Mouse (Mus musculus): Measurements from ENCODE around the gene Zic3. TPM values are rescaled to one million over a fixed set of nuclear protein-coding genes. Genes with fewer than 3 reads are reported as not detected.
A peak's percentile ranks its signal among the peaks of the same experiment; 100 is the strongest.

The Zic3 gene
- total and polyA plus RNA-seq, 2 experiments from 2014 or later = 13.3 to 16.6 TPM

DNA sequence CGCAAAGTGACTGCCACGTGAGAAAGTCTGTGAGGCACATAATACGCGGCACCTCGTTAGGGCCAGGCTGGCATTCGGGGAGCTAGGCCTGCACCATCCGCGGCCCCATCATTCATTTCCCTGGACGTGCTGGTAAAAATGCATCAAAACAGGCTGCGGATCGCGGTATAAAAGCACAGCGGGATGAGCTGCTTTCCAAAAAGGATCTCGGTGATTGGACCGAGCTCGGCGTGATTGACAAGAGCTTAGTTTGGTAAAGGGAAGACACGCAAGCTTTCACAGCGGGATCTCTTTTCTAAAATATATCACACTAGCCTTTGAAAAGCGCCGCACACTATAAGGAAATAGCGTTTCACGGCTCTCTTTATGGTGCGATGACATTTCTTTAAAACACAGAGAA is 3.8 kb upstream of the Zic3 start:
- H3K4me2 ChIP-seq (ENCODE audit: low read depth) = peak overlapping the region; percentile 30; the same call in 1 of the 2 replicates
- no peak overlapping the region for H3K9ac ChIP-seq
- H3K4me1 ChIP-seq (ENCODE audit: insufficient read depth) = no peaks in the 10 kb centered on the region
- no peaks in the 10 kb centered on the region; the same call in 1 of the 2 replicates for H3K27me3 ChIP-seq (ENCODE audit: insufficient read depth, low read length)
- DNase-seq (no peak), ATAC-seq (peak; percentile 47; the same call in 1 of the 2 replicates)
- H3K27ac ChIP-seq (ENCODE audit: low read depth, low read length) = no peak overlapping the region
- TF ChIP-seq CTCF (IDR thresholded peaks at IDR 0.05; ENCODE audit: low read depth) = no peak
- WGBS = 24% methylated on average over 24 of the region's 24 CpGs
- no peak overlapping the region; the same call in 1 of the 2 replicates for H3K4me3 ChIP-seq (ENCODE audit: low read depth, low read length)
- no peaks in the 10 kb centered on the region for H3K9me3 ChIP-seq (ENCODE audit: low read length)
- no peaks in the 10 kb centered on the region for H3K36me3 ChIP-seq (ENCODE audit: insufficient read depth)

DNA sequence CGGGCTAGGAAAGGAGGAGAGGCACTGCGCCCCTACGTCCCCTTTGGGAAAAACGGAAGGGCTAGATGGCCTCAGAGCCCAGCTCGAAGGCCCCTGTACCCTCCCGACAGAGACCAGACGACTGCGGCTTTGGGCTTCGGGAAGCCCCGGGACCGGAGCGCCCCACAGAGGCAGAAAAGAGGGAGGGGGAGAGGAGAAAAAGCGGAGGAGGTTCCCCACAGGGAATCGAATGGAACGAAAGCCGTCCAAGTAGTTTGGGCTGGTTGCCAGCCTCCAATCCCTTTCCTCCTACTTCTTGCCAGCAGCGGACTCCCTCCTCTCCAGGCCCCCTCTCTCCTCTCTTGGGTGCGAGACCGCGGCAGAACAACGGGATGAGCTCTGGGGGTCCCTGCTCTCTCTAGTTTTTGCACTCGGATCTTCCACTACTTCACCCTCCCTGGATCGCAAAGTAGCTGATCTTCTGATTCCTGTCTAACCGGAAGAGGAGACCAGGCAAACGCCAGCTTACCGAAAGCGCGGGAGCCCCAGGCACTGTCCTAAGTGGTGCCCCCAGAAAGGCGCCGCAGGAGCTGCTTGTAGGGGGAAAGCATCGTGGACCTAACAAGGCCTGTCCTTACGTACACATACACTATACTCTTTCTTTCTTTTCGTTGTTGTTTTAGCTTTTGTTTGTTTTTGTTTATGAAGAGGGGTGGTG is 3.1 kb upstream of the Zic3 start:
- Histone ChIP-seq H3K9me3 (ENCODE audit: low read length) (no peaks in the 10 kb centered on the region), H3K9ac (no peak overlapping the region), H3K4me2 (ENCODE audit: low read depth) (peak overlapping the region; percentile 30), H3K27ac (ENCODE audit: low read depth, low read length) (no peak overlapping the region), H3K27me3 (ENCODE audit: insufficient read depth, low read length) (no peaks in the 10 kb centered on the region; the same call in 1 of the 2 replicates), H3K4me1 (ENCODE audit: insufficient read depth) (no peaks in the 10 kb centered on the region), H3K36me3 (ENCODE audit: insufficient read depth) (no peaks in the 10 kb centered on the region), H3K4me3 (ENCODE audit: low read depth, low read length) (peak overlapping the region; percentile 7)
- peak; percentile 73 for ATAC-seq
- peak; percentile 57 for DNase-seq
- TF ChIP-seq CTCF (IDR thresholded peaks at IDR 0.05; ENCODE audit: low read depth) = no peak
- 23% methylated on average over 31 of the region's 33 CpGs for WGBS

DNA sequence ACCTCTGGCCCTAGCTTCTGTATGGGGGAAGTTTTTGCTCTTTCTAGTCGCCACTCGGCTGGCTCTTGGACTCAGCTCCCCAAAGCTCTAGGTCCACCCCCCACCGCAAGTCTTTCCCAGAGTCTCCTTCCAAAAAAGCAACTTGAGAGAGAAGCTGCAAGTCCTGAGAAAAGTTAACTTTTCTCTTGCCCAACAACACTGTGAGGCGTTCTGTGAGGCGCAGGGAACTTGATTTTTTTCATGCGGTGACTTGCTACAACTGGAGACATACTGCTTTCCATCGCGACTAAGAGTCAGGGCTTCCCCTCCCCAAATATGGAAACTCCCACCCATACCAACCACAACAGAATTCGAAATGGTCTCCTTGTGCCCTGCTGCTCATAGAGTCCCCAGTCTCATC is 5.1 kb downstream of the Zic3 start:
- Histone ChIP-seq H3K4me1 (ENCODE audit: insufficient read depth) (no peaks in the 10 kb centered on the region), H3K4me2 (ENCODE audit: low read depth) (no peak overlapping the region), H3K27me3 (ENCODE audit: insufficient read depth, low read length) (no peaks in the 10 kb centered on the region; the same call in none of the 2 replicates), H3K9ac (no peak overlapping the region), H3K4me3 (ENCODE audit: low read depth, low read length) (no peak overlapping the region), H3K27ac (ENCODE audit: low read depth, low read length) (no peak overlapping the region), H3K36me3 (ENCODE audit: insufficient read depth) (no peaks in the 10 kb centered on the region), H3K9me3 (ENCODE audit: low read length) (no peaks in the 10 kb centered on the region)
- no peak for ATAC-seq
- DNase-seq = no peak
- 32% methylated on average over 9 of the region's 9 CpGs for WGBS
- no peak for TF ChIP-seq CTCF (IDR thresholded peaks at IDR 0.05; ENCODE audit: low read depth)

DNA sequence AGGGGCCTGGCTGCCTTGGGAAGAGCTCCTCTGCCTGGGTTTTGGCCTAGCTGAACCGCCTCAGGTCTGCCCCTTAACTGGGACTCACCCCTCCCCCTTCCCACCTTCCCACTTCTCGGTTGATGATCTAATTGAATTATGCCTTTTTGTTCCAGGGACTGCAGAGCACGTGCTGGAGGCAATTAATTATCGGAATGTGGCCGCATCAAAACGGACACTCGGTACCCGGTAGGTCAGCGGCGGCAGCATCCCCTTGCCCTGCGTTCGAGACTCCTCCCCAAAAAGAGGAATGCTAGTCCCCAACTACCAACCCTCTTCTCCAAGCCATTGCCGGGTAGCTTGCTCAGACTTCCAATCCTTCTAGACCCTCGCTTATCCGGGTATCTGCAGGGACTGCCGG is 5.6 kb downstream of the Zic3 start:
- Histone ChIP-seq H3K9me3 (ENCODE audit: low read length) (no peaks in the 10 kb centered on the region), H3K4me1 (ENCODE audit: insufficient read depth) (no peaks in the 10 kb centered on the region), H3K36me3 (ENCODE audit: insufficient read depth) (no peaks in the 10 kb centered on the region), H3K4me2 (ENCODE audit: low read depth) (no peak overlapping the region), H3K9ac (no peak overlapping the region), H3K27me3 (ENCODE audit: insufficient read depth, low read length) (no peaks in the 10 kb centered on the region; the same call in none of the 2 replicates), H3K4me3 (ENCODE audit: low read depth, low read length) (no peak overlapping the region), H3K27ac (ENCODE audit: low read depth, low read length) (no peak overlapping the region)
- DNase-seq (no peak), ATAC-seq (no peak)
- WGBS = 24% methylated on average over 16 of the region's 16 CpGs
- no peak for TF ChIP-seq CTCF (IDR thresholded peaks at IDR 0.05; ENCODE audit: low read depth)

DNA sequence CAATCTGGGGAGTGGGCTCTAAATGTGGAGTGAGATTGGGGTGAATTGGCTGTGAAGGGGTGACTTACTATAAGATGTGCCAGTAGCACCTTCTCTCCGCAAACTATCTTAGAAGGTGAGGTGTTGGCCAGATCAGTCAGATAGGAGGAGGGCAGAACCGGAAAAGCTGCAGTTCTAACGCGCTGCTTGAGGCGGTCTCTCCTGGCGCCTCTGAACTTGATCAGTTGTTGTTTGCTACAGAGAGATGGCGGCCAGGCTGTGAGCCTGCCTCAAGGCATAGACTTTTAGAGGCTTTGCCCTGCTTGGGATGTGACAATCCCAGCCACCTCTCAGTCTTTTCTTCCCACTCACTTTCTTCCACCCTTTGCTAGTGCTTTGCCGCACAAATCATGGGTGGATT is 6.4 kb downstream of the Zic3 start:
- Histone ChIP-seq H3K27ac (ENCODE audit: low read depth, low read length) (no peak overlapping the region), H3K4me1 (ENCODE audit: insufficient read depth) (no peaks in the 10 kb centered on the region), H3K27me3 (ENCODE audit: insufficient read depth, low read length) (no peaks in the 10 kb centered on the region; the same call in none of the 2 replicates), H3K36me3 (ENCODE audit: insufficient read depth) (no peaks in the 10 kb centered on the region), H3K9ac (no peak overlapping the region), H3K4me3 (ENCODE audit: low read depth, low read length) (no peak overlapping the region), H3K9me3 (ENCODE audit: low read length) (no peaks in the 10 kb centered on the region), H3K4me2 (ENCODE audit: low read depth) (peak overlapping the region; percentile 17; the same call in 1 of the 2 replicates)
- no peak for DNase-seq
- 49% methylated on average over 8 of the region's 8 CpGs for WGBS
- ATAC-seq = no peak
- TF ChIP-seq CTCF (IDR thresholded peaks at IDR 0.05; ENCODE audit: low read depth) = no peak

DNA sequence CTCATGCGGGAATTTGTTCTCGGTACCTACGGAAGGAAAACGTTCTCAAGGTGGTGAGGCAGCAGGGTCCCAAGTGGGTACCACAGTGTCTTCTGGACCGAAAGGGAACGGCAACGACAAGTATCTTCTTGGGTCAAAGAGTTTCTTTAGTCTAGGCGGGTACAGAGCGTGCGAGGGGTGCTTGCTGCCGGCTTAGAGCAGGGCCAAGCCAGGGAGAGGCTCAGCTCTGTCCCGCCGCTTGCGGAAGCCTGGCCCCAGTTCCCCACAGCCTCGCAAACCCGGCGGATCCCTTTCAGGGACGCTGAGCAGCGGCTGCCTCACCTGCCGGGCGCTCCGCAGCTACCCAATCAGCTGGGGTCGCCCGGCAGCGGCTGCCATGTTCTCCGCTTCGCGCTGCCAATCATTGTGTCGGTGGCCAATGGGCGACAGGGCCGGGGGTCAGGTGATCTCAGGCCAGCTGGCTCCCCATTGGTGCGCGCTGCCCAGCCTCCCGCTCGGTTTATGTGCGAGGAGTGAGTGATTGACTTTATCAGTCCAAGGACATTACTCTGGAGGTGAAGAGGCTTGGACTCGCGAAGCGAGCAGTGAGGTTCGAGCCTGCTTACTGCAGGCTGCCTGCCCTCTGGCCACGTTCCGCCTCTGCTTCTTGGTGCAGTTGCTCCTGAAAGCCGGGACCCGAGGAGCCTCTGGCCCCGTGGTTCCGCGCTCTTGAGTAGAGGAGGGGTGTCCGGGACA is 7.8 kb downstream of the Zic3 start:
- ATAC-seq (peak; percentile 92), DNase-seq (peak; percentile 75)
- Histone ChIP-seq H3K9me3 (ENCODE audit: low read length) (no peaks in the 10 kb centered on the region), H3K36me3 (ENCODE audit: insufficient read depth) (no peaks in the 10 kb centered on the region), H3K9ac (0 out of 2 replicates have a peak overlapping the region, but pooled peaks have one; percentile 35), H3K4me1 (ENCODE audit: insufficient read depth) (no peaks in the 10 kb centered on the region), H3K27ac (ENCODE audit: low read depth, low read length) (peak overlapping the region; percentile 67; the same call in 1 of the 2 replicates), H3K4me2 (ENCODE audit: low read depth) (peak overlapping the region; percentile 45), H3K4me3 (ENCODE audit: low read depth, low read length) (peak overlapping the region; percentile 35), H3K27me3 (ENCODE audit: insufficient read depth, low read length) (no peaks in the 10 kb centered on the region; the same call in none of the 2 replicates)
- no peak for TF ChIP-seq CTCF (IDR thresholded peaks at IDR 0.05; ENCODE audit: low read depth)
- WGBS = 24% methylated on average over 48 of the region's 48 CpGs

Data from forebrain, postnatal 0 days (tissue).